Mouse (Mus musculus): ENCODE measurements around the gene Fam131b.

Fam131b gene

GRCm38 (mm10) chr6:42355794-42356600 lies 31.6 kb upstream of the Fam131b start:
- no peak for DNase-seq (ENCODE audit: low spot score)

GRCm38 (mm10) chr6:42355366-42355765 lies 30.9 kb upstream of the Fam131b start:
- DNase-seq (ENCODE audit: low spot score): no peak

DNA sequence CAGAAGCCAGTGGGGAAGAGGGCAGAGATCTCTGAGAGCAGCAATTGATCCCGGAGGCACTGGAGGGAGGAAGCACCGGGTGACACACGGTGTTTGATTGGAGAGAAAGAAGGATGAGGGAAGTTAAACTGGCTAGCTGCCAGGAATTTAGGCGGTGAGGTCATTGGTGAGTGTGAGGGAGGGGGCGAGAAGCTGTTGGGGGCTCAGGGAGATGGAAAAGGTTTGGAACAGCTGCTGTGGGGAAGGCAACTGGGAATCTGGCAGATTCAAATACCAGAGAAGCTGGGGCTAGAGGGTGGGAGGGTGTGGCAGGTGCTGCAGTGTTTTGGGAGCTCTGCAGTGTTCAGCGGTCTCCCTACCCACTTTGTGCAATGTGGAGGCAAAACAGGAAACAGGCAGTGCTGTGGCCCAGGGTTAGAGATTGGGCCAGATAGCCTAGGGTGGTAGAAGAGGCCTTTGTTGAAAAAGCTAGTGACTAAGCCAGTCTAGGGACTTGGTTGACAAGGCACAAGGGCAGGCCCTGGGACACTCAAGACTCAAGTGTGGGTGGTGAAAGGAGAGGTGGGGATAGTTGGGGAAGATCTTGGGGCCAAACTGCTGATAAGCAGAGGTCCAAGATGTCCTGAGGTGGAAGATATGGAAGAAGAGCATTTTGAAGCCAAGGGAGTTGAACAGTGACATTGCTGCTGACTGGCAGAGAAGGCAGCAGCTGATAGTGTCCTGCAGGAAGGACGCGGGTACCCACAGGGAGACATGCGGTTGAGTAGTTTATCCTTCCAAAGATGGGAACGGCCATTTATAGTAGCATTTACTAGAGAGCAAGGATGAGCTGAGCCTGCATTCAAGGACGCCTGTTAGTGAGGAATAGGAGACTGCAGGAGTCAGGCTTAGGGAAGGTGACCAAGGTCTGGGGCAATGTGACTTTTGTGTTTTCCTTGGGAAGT lies 29.9 kb upstream of the Fam131b start:
- no peak for DNase-seq (ENCODE audit: low spot score)

DNA sequence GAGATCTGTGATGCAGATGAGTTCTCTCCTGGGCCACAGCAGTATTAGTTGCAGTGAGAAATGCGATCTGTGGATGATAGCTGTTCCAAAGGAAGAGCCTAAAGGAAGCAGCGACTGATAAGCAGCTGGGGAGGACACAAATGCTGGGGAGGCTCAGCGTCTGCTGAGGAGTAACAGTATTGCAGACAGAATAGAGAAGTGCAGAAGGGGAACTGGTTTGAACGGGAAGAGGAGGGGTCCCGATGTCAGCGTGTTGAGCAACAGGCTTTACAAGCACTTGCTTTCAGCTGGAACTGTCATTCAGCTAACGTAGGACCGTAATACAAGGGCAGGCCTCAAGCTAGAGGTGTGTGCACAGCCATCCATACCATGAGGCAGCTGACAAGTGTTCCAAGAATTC lies 28.7 kb upstream of the Fam131b start:
- DNase-seq (ENCODE audit: low spot score): no peak

DNA sequence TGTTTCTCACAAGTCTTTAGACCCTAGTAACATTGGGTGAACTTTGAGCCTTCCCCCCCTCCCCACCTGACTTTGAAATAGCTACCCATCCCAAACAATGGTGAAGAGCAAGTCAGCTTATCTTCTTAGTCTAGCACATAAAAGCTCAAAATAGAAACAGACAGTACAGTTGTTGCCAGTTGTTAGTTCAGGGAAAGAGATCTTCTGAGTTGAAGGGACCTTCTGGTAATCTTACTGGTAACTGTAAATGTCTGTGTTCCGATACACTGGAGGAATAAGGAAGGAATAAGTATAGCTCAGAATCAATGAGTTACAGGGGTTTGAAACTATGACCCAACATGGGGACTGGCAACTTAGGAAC lies 28.0 kb upstream of the Fam131b start:
- DNase-seq (ENCODE audit: low spot score): no peak

- no peak for DNase-seq (ENCODE audit: low spot score)
Observed at GRCm38 (mm10) chr6:42351776-42352485, 27.5 kb upstream of the Fam131b start.

DNA sequence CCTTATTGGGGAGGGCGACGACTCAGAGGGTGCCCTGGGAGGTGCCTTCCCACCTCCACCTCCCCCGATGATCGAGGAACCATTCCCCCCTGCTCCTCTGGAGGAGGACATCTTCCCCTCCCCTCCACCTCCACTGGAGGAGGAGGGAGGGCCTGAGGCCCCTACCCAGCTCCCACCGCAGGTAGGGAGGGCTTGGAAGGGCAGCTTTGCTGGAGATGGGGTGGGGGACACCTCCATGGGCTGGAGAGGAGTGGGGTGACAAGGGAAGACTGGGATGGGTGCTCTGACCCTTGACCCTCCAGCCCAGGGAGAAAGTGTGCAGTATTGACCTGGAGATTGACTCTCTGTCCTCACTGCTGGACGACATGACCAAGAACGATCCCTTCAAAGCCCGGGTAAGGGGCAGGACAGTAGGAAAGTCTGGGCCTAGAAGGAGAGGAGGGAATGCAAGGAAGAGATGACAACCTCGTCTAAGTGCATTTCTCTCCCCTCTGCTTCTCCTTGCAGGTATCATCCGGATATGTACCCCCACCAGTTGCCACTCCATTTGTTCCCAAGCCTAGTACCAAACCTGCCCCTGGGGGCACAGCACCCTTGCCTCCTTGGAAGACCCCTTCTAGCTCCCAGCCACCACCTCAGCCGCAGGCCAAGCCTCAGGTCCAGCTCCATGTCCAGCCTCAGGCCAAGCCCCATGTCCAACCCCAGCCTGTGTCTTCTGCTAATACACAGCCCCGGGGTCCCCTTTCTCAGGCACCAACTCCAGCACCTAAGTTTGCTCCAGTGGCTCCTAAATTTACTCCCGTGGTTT lies 26.7 kb upstream of the Fam131b start:
- DNase-seq (ENCODE audit: low spot score): no peak

DNA sequence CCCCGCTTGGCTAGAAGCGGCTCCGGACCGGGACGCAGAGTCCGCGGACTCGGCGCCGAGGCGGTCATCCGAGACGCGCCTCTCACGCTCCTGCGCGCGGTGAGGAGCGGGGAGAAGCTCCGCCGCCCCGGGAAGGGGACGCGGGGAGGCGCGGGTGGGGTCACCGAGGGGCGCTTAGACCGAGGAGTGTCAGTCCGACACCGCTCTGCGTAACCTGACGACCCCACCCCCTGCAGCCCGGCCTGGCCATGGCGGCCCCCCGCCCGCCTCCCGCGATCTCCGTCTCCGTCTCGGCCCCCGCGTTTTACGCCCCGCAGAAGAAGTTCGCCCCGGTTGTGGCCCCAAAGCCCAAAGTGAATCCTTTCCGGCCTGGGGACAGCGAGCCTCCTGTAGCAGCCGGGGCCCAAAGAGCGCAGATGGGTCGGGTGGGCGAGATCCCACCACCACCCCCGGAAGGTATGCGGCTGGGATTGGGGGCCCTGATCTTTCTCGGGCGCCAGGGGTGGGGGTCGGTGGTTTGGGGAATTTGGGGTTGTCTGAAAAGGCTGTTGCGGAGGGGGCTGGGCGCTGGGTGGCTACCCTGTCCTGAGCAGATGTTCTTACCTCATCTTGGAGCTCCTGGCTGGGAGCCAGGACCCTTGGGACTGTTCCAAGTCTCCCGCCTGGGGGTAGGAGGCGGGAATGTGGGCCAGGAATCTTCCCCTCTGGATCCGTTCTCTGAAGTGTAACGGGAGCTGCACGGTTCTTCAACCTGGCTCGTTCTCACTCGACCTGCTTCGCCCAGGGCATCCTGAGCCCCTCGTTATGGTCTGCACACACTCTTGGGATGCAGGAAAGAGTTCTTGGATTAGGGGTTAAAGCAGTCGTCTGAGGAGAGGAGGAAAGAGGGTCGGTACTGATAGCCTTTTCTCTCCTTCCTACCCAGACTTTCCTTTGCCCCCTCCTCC lies 25.9 kb upstream of the Fam131b start:
- no peak for DNase-seq (ENCODE audit: low spot score)

DNA sequence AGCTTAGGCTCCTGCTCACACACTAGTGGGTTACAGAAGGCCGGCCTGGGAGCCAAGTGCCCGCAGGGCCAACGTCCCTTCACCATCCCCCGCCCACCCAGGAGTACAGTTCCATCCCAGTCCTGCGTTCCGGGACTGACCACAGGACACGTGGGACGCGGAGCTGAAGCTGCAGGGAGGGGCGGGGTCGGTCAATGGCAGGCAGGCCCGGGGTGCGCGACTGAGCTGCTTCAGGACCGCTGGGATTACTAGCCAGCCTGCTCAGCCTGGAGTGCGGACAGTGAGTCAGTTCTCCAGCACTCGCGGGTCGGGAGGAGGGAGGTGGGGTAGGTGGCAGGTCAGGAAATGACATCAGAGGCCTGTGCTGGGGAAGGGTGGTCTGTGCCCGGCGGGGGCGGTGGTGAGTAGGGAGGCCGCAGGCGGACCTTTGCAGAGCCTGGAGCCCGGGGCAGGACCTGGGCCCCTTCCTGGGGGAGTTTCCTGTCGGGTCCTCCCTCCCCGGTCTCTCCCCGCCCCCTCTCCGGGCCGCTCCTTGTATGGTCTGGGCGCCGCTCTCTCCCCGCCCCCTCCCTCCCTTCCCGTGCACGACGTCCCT lies 25.1 kb upstream of the Fam131b start, which contains the start of gene Zyx:
Gene Zyx (plus strand): TSS at position 205 of the 595 bp plus-strand sequence.
- DNase-seq (ENCODE audit: low spot score): peak; percentile 64

DNA sequence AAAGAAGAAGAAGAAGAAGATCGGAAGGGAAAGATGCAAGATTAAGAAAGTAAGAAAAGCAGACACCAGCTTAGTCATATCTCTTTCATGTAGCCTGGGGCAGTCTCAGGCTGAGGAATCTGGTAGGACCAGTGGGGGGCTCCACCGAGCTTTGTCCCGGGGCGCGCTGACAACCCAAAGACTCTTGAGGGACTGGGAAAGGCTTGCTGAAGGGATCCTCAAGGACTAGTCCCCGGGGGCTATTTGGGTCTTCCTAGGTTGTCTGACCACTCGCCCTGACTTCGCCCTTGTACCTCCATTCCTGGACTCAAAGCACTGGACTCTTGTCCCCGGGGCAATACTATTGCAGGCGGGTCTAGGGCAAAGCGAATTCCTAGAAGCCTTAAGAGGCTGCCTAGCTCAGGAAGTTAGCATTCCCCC lies 24.6 kb upstream of the Fam131b start:
- peak; percentile 61 for DNase-seq (ENCODE audit: low spot score)

- no peak for DNase-seq (ENCODE audit: low spot score)
Observed at GRCm38 (mm10) chr6:42348281-42349005, 24.0 kb upstream of the Fam131b start.

DNA sequence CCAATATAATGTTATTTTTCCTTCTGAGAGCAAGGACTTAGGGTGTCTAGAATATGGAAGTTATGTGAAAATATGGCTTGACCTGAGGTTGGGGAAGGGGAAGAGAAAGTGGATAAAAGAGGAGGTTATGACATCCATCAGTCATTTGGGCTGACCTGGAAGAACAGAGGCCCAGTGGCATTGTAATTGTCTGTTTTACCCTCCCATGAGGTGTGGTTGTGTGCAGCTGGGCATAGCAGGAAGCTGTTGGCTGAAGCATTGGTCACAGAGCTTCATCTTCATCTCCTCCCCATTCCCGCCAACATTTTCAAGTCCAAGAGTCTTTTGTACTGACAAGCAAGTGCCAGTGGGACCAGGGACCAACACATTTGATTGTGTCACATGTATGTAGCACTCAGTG lies 19.8 kb upstream of the Fam131b start:
- no peak for DNase-seq (ENCODE audit: low spot score)

DNA sequence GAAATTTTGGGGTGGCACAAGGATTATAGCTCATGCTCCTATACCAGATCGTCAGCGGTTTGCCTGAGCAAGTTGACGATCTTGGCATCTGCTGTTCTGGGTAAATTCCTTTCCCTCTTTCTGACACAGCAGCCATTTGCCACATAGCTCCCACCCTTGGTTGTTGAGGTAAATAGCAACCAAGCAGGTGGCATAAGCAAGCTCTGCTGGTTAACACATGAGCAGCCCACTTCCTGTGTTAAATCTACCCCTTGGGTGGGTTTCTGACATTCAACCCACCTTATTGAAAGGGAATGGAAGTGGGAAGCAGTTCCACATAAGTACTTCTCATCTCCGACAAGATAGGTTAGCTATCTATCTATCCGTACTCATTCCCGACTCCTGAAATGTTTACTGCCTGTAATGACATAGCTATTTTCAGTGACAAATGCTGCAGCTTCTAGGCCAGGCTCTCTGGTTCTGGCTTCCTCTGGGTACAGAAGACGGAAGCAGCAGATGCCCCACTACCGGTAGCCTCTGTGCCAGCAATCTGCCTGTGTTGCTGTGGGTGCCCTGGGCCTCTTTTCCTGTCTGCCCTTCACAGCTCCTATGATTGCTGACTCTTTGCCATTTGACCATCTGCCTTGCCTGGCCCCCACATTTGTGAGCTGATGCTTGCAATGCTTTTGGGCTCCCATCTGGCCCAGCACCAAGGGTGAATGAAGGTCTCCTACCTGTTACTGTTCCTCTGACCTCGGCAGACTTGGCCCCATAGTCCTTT lies 19.1 kb upstream of the Fam131b start:
- DNase-seq (ENCODE audit: low spot score): no peak

- no peak for DNase-seq (ENCODE audit: low spot score)
Observed at GRCm38 (mm10) chr6:42342171-42342570, 17.7 kb upstream of the Fam131b start.

DNA sequence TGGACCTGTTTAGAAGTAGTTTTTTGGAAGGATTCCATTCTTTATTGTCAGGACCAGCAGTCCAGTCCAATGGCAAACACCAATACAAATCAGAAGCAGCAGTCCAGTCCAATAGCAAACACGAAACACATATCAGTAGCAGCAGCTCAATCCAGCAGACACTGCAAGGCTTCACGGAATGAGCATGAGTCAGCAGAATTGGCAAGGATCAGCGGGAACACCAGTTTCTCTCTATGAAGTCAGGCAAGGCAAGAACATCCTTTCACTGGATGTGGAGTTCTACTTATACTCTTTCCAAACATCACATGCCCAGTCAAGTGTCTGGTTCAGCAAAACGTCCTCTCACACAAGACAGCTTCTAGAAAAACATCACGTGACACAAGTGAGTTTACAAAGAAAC lies 15.5 kb upstream of the Fam131b start:
- no peak for DNase-seq (ENCODE audit: low spot score)

- no peak for DNase-seq (ENCODE audit: low spot score)
Observed at GRCm38 (mm10) chr6:42339189-42339588, 14.7 kb upstream of the Fam131b start.

- DNase-seq (ENCODE audit: low spot score): no peak
Observed at GRCm38 (mm10) chr6:42330946-42331345, 6.5 kb upstream of the Fam131b start.

DNA sequence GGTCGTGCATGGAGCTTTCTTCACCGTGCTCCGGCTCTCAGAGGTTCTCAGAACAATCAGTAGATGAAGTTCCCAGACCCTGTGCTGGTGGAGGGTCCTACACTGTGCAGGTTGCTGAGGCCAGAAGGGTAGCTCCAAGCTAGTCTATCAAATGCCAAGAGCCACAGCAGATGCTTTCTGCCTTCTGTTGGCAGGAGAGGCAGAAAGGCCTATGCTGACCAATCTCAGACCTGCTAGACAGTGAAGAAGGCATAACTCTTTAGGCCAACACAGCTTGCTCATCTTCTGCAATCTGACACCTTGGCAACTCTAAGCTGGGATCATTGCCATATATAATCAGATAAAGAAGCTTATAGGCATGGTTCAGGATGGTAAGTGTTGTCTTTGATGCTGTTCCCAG lies 5.8 kb upstream of the Fam131b start:
- DNase-seq (ENCODE audit: low spot score): no peak

DNA sequence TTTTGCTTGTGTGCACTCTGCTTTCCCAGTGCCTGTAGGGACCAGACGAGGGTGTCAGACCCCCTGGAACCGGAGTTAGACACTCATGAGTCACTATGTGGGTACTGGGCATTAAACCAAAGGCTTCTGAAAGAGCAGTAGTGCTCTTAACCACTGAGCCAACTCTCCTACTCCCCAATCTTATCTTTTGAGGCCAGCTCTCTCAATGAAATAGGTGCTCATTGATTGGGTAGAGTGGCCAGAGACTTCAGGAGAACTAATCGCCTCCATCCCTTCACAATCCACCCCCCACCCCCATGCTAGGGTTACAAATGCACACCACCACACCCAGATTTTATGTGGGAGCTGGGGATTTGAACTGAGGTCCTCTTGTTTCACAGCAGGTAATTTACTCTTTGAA lies 4.3 kb upstream of the Fam131b start:
- no peak for DNase-seq (ENCODE audit: low spot score)

All from layer of hippocampus, adult 9-10 months (tissue).